Mouse (Mus musculus) kidney, embryonic 16.5 days (tissue): ENCODE data around the gene Ugt1a9. TPM values are rescaled to one million over a fixed set of nuclear protein-coding genes. Genes with fewer than 3 reads are reported as not detected.

Source experiments
- ATAC-seq: fragments of 200-750 bp; cut with Nextera tagmentation; 2 replicates; pipeline ENCODE4 v1.8.0; 2017; ENCODE audit warnings: moderate TSS enrichment; ENCODE audit not compliant: low FRiP score, low TSS enrichment
- H3K27ac ChIP-seq: fragments of 300-500 bp; sonication (generic); 2 replicates; pipeline ENCODE4 v1.5.1; 2014; ENCODE audit warnings: low read length
- H3K27me3 ChIP-seq: fragments of 300-500 bp; sonication (generic); 2 replicates; pipeline ENCODE4 v1.6.1; 2014; ENCODE audit warnings: low read length, control low read depth, mixed read lengths; ENCODE audit not compliant: insufficient read depth
- H3K36me3 ChIP-seq: fragments of 300-500 bp; sonication (generic); 2 replicates; pipeline ENCODE4 v1.6.1; 2014; ENCODE audit warnings: low read length, control low read depth, mixed read lengths; ENCODE audit not compliant: insufficient read depth
- H3K4me1 ChIP-seq: fragments of 300-500 bp; sonication (generic); 2 replicates; pipeline ENCODE4 v1.6.1; 2014; ENCODE audit warnings: low read length, control low read depth, mixed read lengths; ENCODE audit not compliant: insufficient read depth
- H3K4me2 ChIP-seq: fragments of 300-500 bp; sonication (generic); replicated peaks from 2 replicates; pipeline ENCODE4 v1.6.1; 2014; ENCODE audit warnings: low read depth, low read length
- H3K4me3 ChIP-seq: fragments of 300-500 bp; sonication (generic); 2 replicates; pipeline ENCODE4 v1.5.1; 2014; ENCODE audit warnings: mild to moderate bottlenecking, low read length
- H3K9ac ChIP-seq: fragments of 300-500 bp; sonication (generic); replicated peaks from 2 replicates; pipeline ENCODE4 v1.6.1; 2014; ENCODE audit warnings: low read length
- H3K9me3 ChIP-seq: fragments of 300-500 bp; sonication (generic); 2 replicates; pipeline ENCODE4 v1.6.1; 2016; ENCODE audit warnings: low read length, control low read depth
- WGBS: fragments of 180-500 bp; shearing (Covaris S2); extraction: QIAGEN DNeasy Blood & Tissue Kit; methylation state at CpG from one replicate; pipeline ENCODE4 v1.1.7; 2014; 5-methylcytosine and 5-hydroxymethylcytosine counted together
- polyA plus RNA-seq: library from polyadenylated mRNA; unstranded; fragments of >200 nt; fragmentation: Nextera tagmentation; extraction: Ambion mirVana; gene quantifications from 2 replicates; pipeline ENCODE4 v1.2.1, GENCODE M21; 2015

Gene Ugt1a9
- polyA plus RNA-seq, 1 experiment from 2014 or later = 7.1 TPM

GRCm38 (mm10) chr1:88231803-88232499 lies 161.4 kb downstream of the Ugt1a9 start:
- Histone ChIP-seq H3K27me3 (no peaks in the 10 kb centered on the region), H3K9me3 (peaks cover 97% of the 10 kb centered on the region), H3K4me1 (no peaks in the 10 kb centered on the region), H3K27ac (no peak overlapping the region), H3K36me3 (no peaks in the 10 kb centered on the region), H3K4me2 (no peak overlapping the region), H3K9ac (no peak overlapping the region), H3K4me3 (no peak overlapping the region)
- ATAC-seq = no peak
- WGBS = 67% methylated on average over 7 of the region's 7 CpGs

- Histone ChIP-seq H3K9ac (no peak overlapping the region), H3K4me3 (no peak overlapping the region), H3K27ac (no peak overlapping the region), H3K4me2 (no peak overlapping the region), H3K36me3 (no peaks in the 10 kb centered on the region), H3K9me3 (peaks cover 97% of the 10 kb centered on the region), H3K4me1 (no peaks in the 10 kb centered on the region), H3K27me3 (no peaks in the 10 kb centered on the region)
- 57% methylated on average over 3 of the region's 3 CpGs for WGBS
- ATAC-seq = no peak
Observed at GRCm38 (mm10) chr1:88232664-88233380, 162.2 kb downstream of the Ugt1a9 start.

GRCm38 (mm10) chr1:88233421-88234247 lies 163.0 kb downstream of the Ugt1a9 start:
- no peak for ATAC-seq
- H3K9me3 ChIP-seq = peaks cover 97% of the 10 kb centered on the region
- 68% methylated on average over 14 of the region's 14 CpGs for WGBS

GRCm38 (mm10) chr1:88234248-88234610 lies 163.6 kb downstream of the Ugt1a9 start:
- peaks cover 97% of the 10 kb centered on the region for H3K9me3 ChIP-seq
- no peak for ATAC-seq
- no peak overlapping the region for H3K4me3 ChIP-seq
- H3K9ac ChIP-seq = no peak overlapping the region
- no peak overlapping the region for H3K27ac ChIP-seq
- H3K4me2 ChIP-seq = no peak overlapping the region
- no peaks in the 10 kb centered on the region for H3K36me3 ChIP-seq
- no peaks in the 10 kb centered on the region for H3K27me3 ChIP-seq
- no peaks in the 10 kb centered on the region for H3K4me1 ChIP-seq
- WGBS = 67% methylated on average over 4 of the region's 4 CpGs

More at GRCm38 (mm10) chr1:88233421-88234247, 163.0 kb downstream of the Ugt1a9 start:
- H3K36me3 ChIP-seq = no peaks in the 10 kb centered on the region
- no peak overlapping the region for H3K9ac ChIP-seq
- no peak overlapping the region for H3K27ac ChIP-seq
- no peak overlapping the region for H3K4me2 ChIP-seq
- no peaks in the 10 kb centered on the region for H3K4me1 ChIP-seq
- H3K27me3 ChIP-seq = no peaks in the 10 kb centered on the region
- no peak overlapping the region for H3K4me3 ChIP-seq

- WGBS = 43% methylated on average over 5 of the region's 5 CpGs
- H3K4me3 ChIP-seq = no peak overlapping the region
- no peak overlapping the region for H3K27ac ChIP-seq
- no peak overlapping the region for H3K9ac ChIP-seq
- no peaks in the 10 kb centered on the region for H3K36me3 ChIP-seq
- H3K9me3 ChIP-seq = peaks cover 97% of the 10 kb centered on the region
- no peak overlapping the region for H3K4me2 ChIP-seq
- H3K4me1 ChIP-seq = no peaks in the 10 kb centered on the region
- H3K27me3 ChIP-seq = no peaks in the 10 kb centered on the region
- ATAC-seq = no peak
Observed at GRCm38 (mm10) chr1:88234646-88235045, 164.0 kb downstream of the Ugt1a9 start.

GRCm38 (mm10) chr1:88235046-88235893 lies 164.7 kb downstream of the Ugt1a9 start:
- H3K27ac ChIP-seq = no peak overlapping the region
- H3K9ac ChIP-seq = no peak overlapping the region
- H3K4me1 ChIP-seq = no peaks in the 10 kb centered on the region
- ATAC-seq = peak; percentile 6; the same call in 1 of the 2 replicates
- no peak overlapping the region for H3K4me3 ChIP-seq
- no peaks in the 10 kb centered on the region for H3K36me3 ChIP-seq
- no peaks in the 10 kb centered on the region for H3K27me3 ChIP-seq
- 65% methylated on average over 11 of the region's 11 CpGs for WGBS
- H3K9me3 ChIP-seq = peaks cover 97% of the 10 kb centered on the region
- H3K4me2 ChIP-seq = no peak overlapping the region

- Histone ChIP-seq H3K27me3 (no peaks in the 10 kb centered on the region), H3K27ac (no peak overlapping the region), H3K9ac (no peak overlapping the region), H3K9me3 (peaks cover 97% of the 10 kb centered on the region), H3K4me1 (no peaks in the 10 kb centered on the region), H3K4me3 (no peak overlapping the region), H3K4me2 (no peak overlapping the region), H3K36me3 (no peaks in the 10 kb centered on the region)
- ATAC-seq = peak; percentile 44; the same call in 1 of the 2 replicates
- WGBS = 54% methylated on average over 4 of the region's 4 CpGs
Observed at GRCm38 (mm10) chr1:88235894-88236415, 165.4 kb downstream of the Ugt1a9 start.

GRCm38 (mm10) chr1:88237311-88237710 lies 166.7 kb downstream of the Ugt1a9 start:
- ATAC-seq = no peak
- no peak overlapping the region for H3K9ac ChIP-seq
- peaks cover 92% of the 10 kb centered on the region for H3K9me3 ChIP-seq
- no peak overlapping the region for H3K27ac ChIP-seq
- H3K36me3 ChIP-seq = no peaks in the 10 kb centered on the region
- no peaks in the 10 kb centered on the region for H3K4me1 ChIP-seq
- H3K4me3 ChIP-seq = no peak overlapping the region
- 80% methylated on average over 5 of the region's 5 CpGs for WGBS
- no peak overlapping the region for H3K4me2 ChIP-seq
- no peaks in the 10 kb centered on the region for H3K27me3 ChIP-seq

- Histone ChIP-seq H3K27ac (no peak overlapping the region), H3K4me3 (no peak overlapping the region), H3K27me3 (no peaks in the 10 kb centered on the region), H3K4me2 (no peak overlapping the region), H3K9me3 (peaks cover 90% of the 10 kb centered on the region), H3K4me1 (no peaks in the 10 kb centered on the region), H3K36me3 (no peaks in the 10 kb centered on the region), H3K9ac (no peak overlapping the region)
- ATAC-seq = no peak
- WGBS = 72% methylated on average over 6 of the region's 6 CpGs
Observed at GRCm38 (mm10) chr1:88238771-88239170, 168.2 kb downstream of the Ugt1a9 start.
